Mouse (Mus musculus): ENCODE data around the gene Dnah2. TPM values are rescaled to one million over a fixed set of nuclear protein-coding genes. Genes with fewer than 3 reads are reported as not detected.

Gene Dnah2
- polyA plus RNA-seq (2017; shearing (Covaris generic)), result not detected

DNA sequence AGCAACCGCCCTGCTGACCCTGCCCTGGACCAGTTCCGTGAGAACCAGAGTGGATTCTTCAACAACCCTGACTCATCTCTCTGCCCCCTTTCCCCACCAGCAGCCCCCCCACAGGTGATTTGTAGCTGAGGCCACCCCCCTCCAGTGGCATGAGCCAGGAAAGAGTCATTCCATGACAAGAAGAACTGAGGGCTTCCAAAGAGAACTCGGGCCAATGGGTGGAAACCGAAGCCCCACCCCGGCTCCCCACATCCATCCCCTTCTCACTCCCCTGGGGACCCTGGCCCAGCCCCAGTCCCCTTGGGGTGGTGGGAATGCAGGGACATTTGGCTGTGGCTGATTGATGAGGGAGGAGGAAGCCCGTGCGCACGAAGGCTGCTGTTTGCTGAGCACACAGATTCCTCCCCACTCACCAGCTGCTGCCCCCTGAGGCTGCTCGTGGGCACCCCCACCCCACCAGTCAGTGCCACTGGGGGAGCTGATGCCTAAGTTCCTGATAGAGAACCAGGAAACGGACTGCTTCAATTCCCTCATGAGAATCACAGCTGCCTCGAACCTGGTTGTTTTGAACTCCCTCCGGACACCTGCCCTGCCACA lies at the start of gene Dnah2:
Gene Dnah2, minus strand, starts transcription at position 51 of the 597 bp plus-strand sequence.

DNA sequence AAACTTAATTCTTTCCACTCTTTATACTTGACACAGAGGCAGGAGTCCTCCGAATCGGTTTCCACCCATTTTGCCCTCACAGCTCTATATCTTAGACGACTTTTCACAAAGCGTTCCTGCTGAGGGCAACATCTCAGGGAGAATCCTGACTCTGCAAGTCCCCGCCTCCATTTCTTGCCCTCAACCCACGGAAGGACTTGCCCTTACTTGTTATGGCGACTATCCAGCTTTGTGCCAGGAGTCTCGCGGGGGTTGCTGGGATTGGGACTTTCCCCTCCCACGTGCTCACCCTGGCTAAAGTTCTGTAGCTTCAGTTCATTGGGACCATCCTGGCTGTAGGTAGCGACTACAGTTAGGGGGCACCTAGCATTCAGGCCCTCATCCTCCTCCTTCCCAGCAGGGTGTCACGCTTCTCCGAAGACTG lies 31.2 kb upstream of the Dnah2 start, which contains the start of the genes Wrap53 and Trp53:
Gene Wrap53, minus strand, starts transcription at position 165 of the 424 bp plus-strand sequence.
Gene Trp53, plus strand, starts transcription at position 269 of the 424 bp plus-strand sequence.

DNA sequence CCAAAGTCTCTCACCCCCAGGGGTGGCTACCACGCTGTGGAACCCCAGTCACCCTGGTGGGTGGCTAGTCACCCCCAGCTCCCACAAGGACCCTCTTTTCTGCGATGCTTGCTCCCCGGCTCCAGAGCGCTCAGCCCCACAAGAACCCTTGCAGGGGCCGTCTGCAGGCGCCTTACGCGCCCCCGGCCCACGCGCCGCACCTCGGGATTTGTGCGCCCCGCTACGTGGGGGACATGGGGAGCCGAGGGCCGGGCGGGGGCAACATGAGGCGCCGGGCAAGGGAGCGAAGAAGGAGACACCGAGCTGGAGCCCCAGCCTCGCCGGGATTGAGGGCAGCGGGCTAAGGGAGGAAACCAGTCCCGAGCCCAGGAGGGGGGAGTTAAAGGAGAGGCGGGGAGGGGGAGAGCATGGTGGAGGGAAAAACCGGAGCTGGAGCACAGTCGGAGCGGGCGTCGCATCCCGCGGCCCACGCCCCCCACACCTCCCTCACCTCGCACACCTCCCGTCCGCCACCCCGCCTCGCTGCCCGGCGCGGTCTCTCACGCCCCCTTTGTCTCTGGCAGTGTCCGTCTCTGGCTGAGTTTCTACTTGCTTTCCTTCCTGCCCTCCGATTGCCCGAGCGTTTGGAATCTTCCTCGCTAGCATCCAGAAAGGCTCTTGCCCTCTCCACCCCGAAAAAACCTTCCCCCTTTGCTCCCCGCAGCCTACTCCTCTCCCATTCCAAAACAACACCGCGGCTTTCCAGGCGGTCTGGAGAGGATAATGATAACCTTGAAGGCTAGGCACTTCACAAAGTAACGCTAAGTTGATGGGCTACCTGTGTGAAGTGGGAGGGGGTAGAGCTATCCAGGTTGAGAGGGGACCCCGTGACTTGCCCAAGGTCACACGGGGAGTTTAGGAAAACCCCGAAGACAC lies 11.2 kb upstream of the Dnah2 start, which contains the start of gene Efnb3:
Gene Efnb3, minus strand, starts transcription at position 355 of the 915 bp plus-strand sequence.

DNA sequence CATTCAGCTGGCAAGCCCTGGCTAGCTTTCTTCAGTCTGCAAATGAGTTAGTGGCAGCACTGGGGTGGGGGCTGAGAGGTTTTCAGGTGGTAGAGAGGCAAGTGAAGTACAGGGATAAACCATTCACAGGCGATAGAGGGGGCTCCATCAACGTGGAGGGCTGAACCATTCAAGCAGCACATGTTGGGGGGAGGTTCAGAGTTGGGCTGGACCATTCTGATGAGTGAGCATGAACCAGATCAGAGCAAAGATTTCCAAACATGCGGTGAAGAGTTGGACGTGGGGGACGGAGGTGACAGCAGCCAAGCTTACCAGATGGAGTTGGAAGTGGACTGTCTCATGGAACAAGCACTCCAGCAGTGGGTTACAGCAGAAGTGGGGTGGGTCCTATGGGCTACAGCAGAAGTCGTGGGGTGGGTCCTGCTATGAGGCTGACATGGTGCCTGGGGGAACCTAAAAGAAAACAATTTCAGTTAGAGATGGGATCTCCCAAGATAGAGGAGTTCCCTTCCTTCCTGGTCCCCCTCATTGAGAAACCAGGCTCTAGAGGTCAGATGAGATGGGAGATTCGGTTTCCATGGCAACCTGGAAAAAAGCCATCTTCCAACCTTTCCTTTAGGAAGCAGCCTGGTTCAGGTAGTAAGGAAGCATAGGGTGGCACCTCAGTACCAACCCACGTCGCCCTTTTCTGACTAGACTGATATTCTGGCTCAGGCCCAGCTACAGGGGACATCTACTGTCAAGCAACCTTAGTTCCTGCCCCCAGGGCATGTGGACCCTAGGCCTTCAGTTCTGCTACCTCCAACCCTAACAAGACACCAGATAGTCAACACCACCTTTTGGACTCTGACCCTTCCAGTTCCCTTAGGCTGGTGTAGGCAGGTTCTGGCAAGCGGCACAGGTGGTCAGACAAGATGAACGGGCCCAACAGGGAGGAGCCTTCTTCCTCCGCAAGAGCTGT lies 135.4 kb downstream of the Dnah2 start, which contains the start of gene Kdm6b:
Gene Kdm6b, minus strand, starts transcription at position 455 of the 961 bp plus-strand sequence.

DNA sequence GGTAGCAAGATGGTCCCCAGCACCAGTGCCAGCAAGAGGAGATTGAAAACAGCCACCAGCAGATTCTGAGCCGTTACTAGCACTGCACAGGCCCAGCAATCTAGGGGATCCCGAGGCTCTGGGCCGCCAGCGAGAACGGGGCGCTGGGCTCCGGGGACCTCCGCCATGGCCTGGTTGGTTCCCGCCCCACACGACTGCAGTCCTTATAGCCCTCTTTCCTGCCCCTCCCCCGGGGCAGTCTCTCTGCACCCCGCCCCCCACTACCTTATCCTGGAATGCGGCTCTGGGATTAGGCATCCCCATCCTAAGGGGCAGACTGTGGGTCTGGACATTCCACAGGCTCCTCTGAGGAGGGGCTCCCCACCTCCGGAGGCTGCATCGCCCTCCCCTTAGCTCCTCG lies 150.9 kb downstream of the Dnah2 start, which contains the start of gene Tmem88:
Gene Tmem88, minus strand, starts transcription at position 176 of the 400 bp plus-strand sequence.

DNA sequence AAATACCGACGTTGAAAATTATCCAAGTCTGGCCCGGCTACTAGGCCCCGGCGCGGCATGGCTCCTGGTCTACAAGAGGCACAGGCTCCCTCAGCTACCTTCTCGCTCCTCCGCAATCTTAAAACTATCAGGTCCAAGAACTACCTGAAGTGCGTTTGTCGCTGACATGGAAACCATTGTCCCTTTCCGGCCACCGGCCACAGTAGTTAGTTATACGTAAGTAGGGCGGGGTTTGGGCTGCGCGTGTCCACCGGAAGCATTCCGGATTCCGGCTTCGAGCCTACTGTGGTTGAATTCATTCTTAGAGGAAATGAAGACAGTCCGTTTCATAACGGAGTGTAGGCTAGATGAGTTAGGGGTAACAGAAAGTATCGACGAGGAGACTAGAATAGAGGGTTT lies 153.7 kb downstream of the Dnah2 start, which contains the start of the genes Naa38 and Cyb5d1:
Gene Naa38, plus strand, starts transcription at position 253 of the 399 bp plus-strand sequence.
Gene Cyb5d1, minus strand, starts transcription at position 397 of the 399 bp plus-strand sequence.

Other genes with a start within 250 kb of the Dnah2 start
- 14.7 TPM for gene Cntrob, start 225.3 kb downstream of the Dnah2 start, polyA plus RNA-seq (2017; shearing (Covaris generic))
- 100 TPM for gene Trappc1, start 225.1 kb downstream of the Dnah2 start, polyA plus RNA-seq (2017; shearing (Covaris generic))
- 1.7 TPM for gene Kcnab3, start 222.9 kb downstream of the Dnah2 start, polyA plus RNA-seq (2017; shearing (Covaris generic))
- 3.5 TPM for gene Rnf227, start 208.6 kb downstream of the Dnah2 start, polyA plus RNA-seq (2017; shearing (Covaris generic))
- gene Chd3, start 179.7 kb downstream of the Dnah2 start, polyA plus RNA-seq (2017; shearing (Covaris generic)), result 100 TPM
- 130 TPM for gene Naa38, start 153.6 kb downstream of the Dnah2 start, polyA plus RNA-seq (2017; shearing (Covaris generic))
- gene Cyb5d1, start 153.5 kb downstream of the Dnah2 start, polyA plus RNA-seq (2017; shearing (Covaris generic)), result 35.8 TPM
- 0.42 TPM for gene Tmem88, start 150.9 kb downstream of the Dnah2 start, polyA plus RNA-seq (2017; shearing (Covaris generic))
- 3.9 TPM for gene Kdm6b, start 135.4 kb downstream of the Dnah2 start, polyA plus RNA-seq (2017; shearing (Covaris generic))
- 0.50 TPM for gene Efnb3, start 11.1 kb upstream of the Dnah2 start, polyA plus RNA-seq (2017; shearing (Covaris generic))
- gene Wrap53, start 31.1 kb upstream of the Dnah2 start, polyA plus RNA-seq (2017; shearing (Covaris generic)), result 34.5 TPM
- 251 TPM for gene Trp53, start 31.2 kb upstream of the Dnah2 start, polyA plus RNA-seq (2017; shearing (Covaris generic))
- gene Atp1b2, start 56.8 kb upstream of the Dnah2 start, polyA plus RNA-seq (2017; shearing (Covaris generic)), result not detected
- gene Shbg, start 68.8 kb upstream of the Dnah2 start, polyA plus RNA-seq (2017; shearing (Covaris generic)), result not detected
- not detected for gene Sat2, start 72.9 kb upstream of the Dnah2 start, polyA plus RNA-seq (2017; shearing (Covaris generic))
- gene Fxr2, start 83.9 kb upstream of the Dnah2 start, polyA plus RNA-seq (2017; shearing (Covaris generic)), result 8.7 TPM
- gene Sox15, start 106.2 kb upstream of the Dnah2 start, polyA plus RNA-seq (2017; shearing (Covaris generic)), result not detected
- 54.7 TPM for gene Mpdu1, start 113.5 kb upstream of the Dnah2 start, polyA plus RNA-seq (2017; shearing (Covaris generic))
- 10.0 TPM for gene Cd68, start 117.0 kb upstream of the Dnah2 start, polyA plus RNA-seq (2017; shearing (Covaris generic))
- gene Eif4a1, start 123.3 kb upstream of the Dnah2 start, polyA plus RNA-seq (2017; shearing (Covaris generic)), result 587 TPM
- gene Senp3, start 133.0 kb upstream of the Dnah2 start, polyA plus RNA-seq (2017; shearing (Covaris generic)), result 41.0 TPM
- gene Tnfsf13, start 136.7 kb upstream of the Dnah2 start, polyA plus RNA-seq (2017; shearing (Covaris generic)), result not detected
- not detected for gene Tnfsf12, start 146.7 kb upstream of the Dnah2 start, polyA plus RNA-seq (2017; shearing (Covaris generic))
- gene Tnfsfm13, start 147.0 kb upstream of the Dnah2 start, polyA plus RNA-seq (2017; shearing (Covaris generic)), result not detected
- gene Polr2a, start 209.5 kb upstream of the Dnah2 start, polyA plus RNA-seq (2017; shearing (Covaris generic)), result 59.9 TPM
- not detected for gene Slc35g3, start 212.9 kb upstream of the Dnah2 start, polyA plus RNA-seq (2017; shearing (Covaris generic))
- gene Zbtb4, start 216.8 kb upstream of the Dnah2 start, polyA plus RNA-seq (2017; shearing (Covaris generic)), result 4.5 TPM
- 4.8 TPM for gene Chrnb1, start 246.8 kb upstream of the Dnah2 start, polyA plus RNA-seq (2017; shearing (Covaris generic))

Measured in activated CD4-positive, CD25-positive, alpha-beta regulatory T cell, adult 9 weeks (primary cell).